Mouse (Mus musculus): ENCODE measurements around the gene Car11. TPM values are rescaled to one million over a fixed set of nuclear protein-coding genes. Genes with fewer than 3 reads are reported as not detected.
A peak's percentile ranks its signal among the peaks of the same experiment; 100 is the strongest.

Gene Car11
- polyA plus RNA-seq, 1 experiment from 2014 or later: 5.1 TPM

DNA sequence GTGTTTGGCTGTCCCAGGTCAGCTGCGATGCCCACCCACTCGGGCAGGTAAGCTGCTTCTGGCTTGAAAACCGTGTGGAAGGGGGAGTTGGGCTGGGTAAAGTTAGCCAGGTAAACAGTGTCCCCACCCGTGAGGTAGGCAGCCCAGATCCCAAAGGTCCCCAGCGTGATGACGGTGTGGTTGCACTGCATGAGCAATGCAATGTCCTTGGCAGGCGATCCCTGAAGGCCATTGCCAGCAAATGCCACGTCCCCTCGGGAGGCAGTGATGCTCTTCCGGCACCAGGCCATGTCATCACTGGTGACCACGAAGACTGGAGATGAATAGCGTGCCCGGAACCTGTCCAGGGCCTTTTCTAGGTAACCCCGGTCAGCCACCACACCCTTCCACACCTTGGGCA lies 21.1 kb upstream of the Car11 start:
- Histone ChIP-seq H3K4me1 (replicated peaks) (peaks cover 38% of the 10 kb centered on the region), H3K27me3 (no peaks in the 10 kb centered on the region), H3K4me2 (no peak overlapping the region), H3K9me3 (replicated peaks) (no peaks in the 10 kb centered on the region), H3K27ac (no peak overlapping the region), H3K9ac (no peak overlapping the region), H3K4me3 (no peak overlapping the region), H3K36me3 (no peaks in the 10 kb centered on the region)
- WGBS: 89% methylated on average over 14 of the region's 14 CpGs
- ATAC-seq (replicated peaks; ENCODE audit: insufficient number of reproducible peaks, insufficient read depth, low FRiP score, low read depth): no peak

DNA sequence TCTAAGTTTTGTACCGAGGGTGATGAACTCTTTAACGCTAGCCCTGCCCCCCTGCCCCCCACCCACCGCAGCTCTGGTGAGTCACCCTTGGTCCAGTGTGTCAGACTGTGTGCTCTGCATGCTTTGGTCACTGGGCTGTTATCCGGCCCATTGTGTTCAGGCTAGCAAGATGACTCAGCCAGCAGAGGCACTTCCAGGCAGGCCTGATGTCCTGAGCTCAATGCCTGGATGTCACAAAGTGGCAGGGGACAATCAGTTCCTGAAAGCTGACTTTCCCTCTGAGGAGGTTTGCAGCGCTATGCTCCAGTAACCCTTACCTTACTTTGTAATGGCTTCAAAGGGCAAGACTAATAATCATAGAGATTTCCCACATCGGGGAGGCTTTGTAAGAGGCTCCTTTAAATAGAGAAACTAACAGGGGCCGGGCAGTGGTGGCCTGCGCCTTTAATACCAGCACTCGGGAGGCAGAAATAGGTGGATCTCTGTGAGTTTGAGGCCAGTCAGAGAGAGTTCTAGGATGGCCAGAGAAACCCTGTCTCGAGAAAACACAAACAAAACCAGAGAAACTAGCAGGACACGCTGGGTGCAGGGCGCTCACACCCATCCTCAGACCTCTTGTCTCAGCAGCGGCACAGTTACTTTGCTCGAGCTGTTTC lies 19.5 kb upstream of the Car11 start:
- Histone ChIP-seq H3K4me2 (no peak overlapping the region), H3K9me3 (replicated peaks) (no peaks in the 10 kb centered on the region), H3K4me3 (no peak overlapping the region), H3K27ac (peak overlapping the region; percentile 80), H3K4me1 (replicated peaks) (peaks cover 38% of the 10 kb centered on the region), H3K9ac (no peak overlapping the region), H3K36me3 (no peaks in the 10 kb centered on the region), H3K27me3 (peaks cover 5% of the 10 kb centered on the region; the same call in 1 of the 2 replicates)
- 59% methylated on average over 14 of the region's 14 CpGs for WGBS
- ATAC-seq (replicated peaks; ENCODE audit: insufficient number of reproducible peaks, insufficient read depth, low FRiP score, low read depth): peak; percentile 69

DNA sequence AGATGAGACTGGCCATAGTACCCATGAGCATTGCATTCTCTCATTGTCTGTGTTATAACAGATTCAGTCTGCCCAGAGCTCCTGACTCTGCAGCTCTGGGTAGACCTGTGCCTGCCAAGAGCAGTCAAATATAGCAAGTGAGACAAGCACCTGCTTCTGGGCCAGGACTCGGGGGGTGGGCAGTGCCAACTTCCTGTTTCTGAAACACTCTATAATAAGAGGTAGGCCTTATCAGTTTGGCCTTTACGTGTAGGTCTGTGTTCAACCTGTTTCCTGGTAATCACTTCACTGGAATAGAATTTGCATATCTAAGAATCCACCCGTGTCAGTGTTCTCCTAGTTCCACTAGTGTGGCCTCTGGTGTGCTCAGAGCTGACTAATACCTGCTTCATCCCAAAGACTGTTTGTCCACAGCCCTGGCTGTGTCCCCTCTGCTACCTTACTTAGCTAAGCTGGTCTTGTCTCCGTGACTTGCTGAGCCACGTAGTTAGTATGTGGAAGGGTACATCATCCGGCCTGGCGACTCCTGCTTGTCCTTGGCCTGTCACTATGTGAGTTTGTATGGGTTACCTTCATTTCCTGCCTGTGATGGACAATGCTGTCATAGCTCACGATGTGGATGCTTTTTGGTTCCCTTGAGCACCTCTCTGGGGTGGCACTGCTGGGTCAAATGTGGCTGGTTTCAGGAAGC lies 18.5 kb upstream of the Car11 start:
- no peak overlapping the region for H3K4me2 ChIP-seq
- ATAC-seq (replicated peaks; ENCODE audit: insufficient number of reproducible peaks, insufficient read depth, low FRiP score, low read depth): peak; percentile 48
- H3K9me3 ChIP-seq (replicated peaks): no peaks in the 10 kb centered on the region
- no peak overlapping the region for H3K9ac ChIP-seq
- H3K36me3 ChIP-seq: no peaks in the 10 kb centered on the region
- H3K4me3 ChIP-seq: no peak overlapping the region
- H3K27me3 ChIP-seq: peaks cover 6% of the 10 kb centered on the region; the same call in 1 of the 2 replicates
- peak overlapping the region; percentile 80 for H3K27ac ChIP-seq
- 63% methylated on average over 8 of the region's 8 CpGs for WGBS
- peaks cover 38% of the 10 kb centered on the region for H3K4me1 ChIP-seq (replicated peaks)

DNA sequence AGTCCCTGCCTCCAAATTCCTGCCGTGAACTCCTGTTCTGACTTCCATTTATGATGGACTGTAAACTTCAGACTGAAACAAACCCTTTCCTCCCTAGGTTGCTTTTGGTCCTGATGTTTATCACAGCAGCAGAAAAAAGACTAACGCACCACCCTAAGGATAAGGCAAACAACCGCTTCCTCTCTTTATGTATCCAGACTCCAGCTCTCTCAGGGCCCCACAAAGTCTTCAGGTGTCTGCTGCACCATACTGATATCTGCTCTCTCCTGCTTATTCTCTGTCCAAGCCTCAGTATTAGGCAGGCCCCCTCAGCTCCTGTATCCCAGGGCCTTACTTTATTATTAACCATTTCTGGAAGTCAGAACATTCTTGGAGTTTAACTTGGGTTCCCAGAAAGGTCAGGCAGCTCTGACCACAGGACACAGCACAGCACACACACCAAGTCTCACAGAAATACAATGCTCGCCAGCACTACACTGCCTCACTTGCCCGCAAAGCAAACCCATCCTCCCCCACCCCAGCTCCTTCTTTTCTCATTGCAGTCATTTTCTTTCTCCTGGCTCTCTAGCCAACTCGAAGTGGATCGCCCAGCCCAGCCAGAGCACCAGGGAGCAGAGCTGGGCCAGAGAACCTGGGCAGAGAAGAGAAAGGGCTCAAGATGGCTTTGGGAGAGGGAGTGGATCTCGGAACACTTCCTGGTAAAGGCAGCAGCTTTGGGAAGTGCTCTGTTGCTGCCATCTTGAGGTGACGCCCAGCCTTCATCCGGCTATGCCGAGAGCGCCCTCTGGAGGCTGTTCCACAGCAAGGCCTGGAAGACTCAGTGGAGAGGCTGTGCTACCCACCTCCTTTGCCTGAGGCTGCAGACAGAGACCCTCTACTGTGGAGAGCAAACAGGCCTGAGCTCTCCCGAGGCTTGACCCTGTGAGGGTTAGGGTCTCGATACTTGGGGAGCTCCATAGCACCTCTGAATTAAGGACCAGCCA lies 17.2 kb upstream of the Car11 start:
- H3K4me1 ChIP-seq (replicated peaks): peaks cover 38% of the 10 kb centered on the region
- no peaks in the 10 kb centered on the region for H3K9me3 ChIP-seq (replicated peaks)
- H3K4me3 ChIP-seq: peak overlapping the region; percentile 15; the same call in 1 of the 2 replicates
- peak; percentile 38; the same call in 1 of the 2 replicates for ATAC-seq (replicated peaks; ENCODE audit: insufficient number of reproducible peaks, insufficient read depth, low FRiP score, low read depth)
- peaks cover 6% of the 10 kb centered on the region; the same call in 1 of the 2 replicates for H3K27me3 ChIP-seq
- 30% methylated on average over 14 of the region's 14 CpGs for WGBS
- H3K9ac ChIP-seq: peak overlapping the region; percentile 46; the same call in 1 of the 2 replicates
- H3K27ac ChIP-seq: peak overlapping the region; percentile 80
- no peaks in the 10 kb centered on the region for H3K36me3 ChIP-seq
- H3K4me2 ChIP-seq: peak overlapping the region; percentile 52

DNA sequence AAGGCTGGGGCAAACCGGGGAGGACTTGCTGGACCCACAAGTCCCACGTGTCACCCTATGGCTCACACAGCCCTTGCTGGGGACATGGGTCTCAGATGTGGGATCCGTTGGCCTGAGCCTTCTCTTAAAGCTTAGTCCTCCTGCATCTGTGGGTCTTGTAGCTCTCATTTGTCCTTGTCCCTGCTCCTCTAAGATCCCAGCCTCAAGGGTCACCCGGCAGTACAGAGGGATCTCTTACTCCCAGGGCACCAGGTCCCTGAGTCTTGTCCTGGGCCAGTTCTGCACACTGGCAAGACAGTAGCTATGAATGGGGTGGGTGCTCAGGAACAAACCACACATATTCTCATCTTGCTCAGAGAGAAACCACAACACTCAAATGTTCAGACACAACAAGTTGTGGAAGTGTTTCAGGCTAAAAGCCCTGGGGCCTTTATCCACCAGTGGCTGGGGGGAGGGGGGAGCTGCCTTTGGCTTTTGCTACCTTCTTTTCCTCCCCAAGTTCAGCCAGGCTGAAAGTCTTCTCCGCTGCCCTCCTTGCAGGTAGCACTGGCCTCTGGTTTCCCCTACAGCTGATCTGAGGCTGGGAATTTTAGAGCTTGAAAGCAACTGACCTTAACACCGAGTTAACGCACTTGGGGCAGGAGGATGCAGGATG lies 16.1 kb upstream of the Car11 start, which contains the start of gene Ntn5:
TSS of gene Ntn5 (plus strand) at position 627 of the 655 bp plus-strand sequence.
- Histone ChIP-seq H3K9ac (no peak within 1 kb of the TSS), H3K9me3 (replicated peaks) (no peaks in the 10 kb centered on the region), H3K27ac (no peak within 1 kb of the TSS), H3K27me3 (peaks cover 6% of the 10 kb centered on the region), H3K4me3 (no peak within 1 kb of the TSS), H3K4me1 (replicated peaks) (peaks cover 38% of the 10 kb centered on the region), H3K4me2 (no peak within 1 kb of the TSS), H3K36me3 (no peaks in the 10 kb centered on the region)
- WGBS: 79% methylated on average over 7 of the region's 7 CpGs
- no peak for ATAC-seq (replicated peaks; ENCODE audit: insufficient number of reproducible peaks, insufficient read depth, low FRiP score, low read depth)

DNA sequence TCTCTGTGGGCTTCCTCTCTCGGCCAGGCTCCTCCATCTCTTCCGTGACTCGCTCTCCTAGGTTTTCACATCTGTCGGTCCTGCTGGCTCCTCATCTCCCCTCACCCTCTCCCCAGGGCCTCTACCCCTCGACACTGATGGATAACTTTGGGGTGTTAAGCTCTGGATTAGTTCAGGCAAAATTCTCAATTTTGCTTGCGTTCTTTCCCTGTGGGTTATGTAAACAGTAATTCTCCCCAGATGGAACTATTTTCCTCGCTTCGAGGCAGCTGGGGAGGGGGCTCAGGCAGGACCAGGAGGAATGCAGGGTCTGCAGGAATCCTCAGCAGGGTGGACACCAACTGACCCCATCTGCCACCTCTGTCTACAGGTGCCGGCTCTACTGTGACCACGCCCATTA lies 13.8 kb upstream of the Car11 start:
- no peaks in the 10 kb centered on the region for H3K9me3 ChIP-seq (replicated peaks)
- H3K36me3 ChIP-seq: no peaks in the 10 kb centered on the region
- H3K9ac ChIP-seq: no peak overlapping the region
- H3K4me2 ChIP-seq: no peak overlapping the region
- peaks cover 39% of the 10 kb centered on the region for H3K4me1 ChIP-seq (replicated peaks)
- H3K27me3 ChIP-seq: peaks cover 6% of the 10 kb centered on the region
- no peak overlapping the region for H3K4me3 ChIP-seq
- 50% methylated on average over 10 of the region's 10 CpGs for WGBS
- no peak for ATAC-seq (replicated peaks; ENCODE audit: insufficient number of reproducible peaks, insufficient read depth, low FRiP score, low read depth)
- H3K27ac ChIP-seq: no peak overlapping the region

DNA sequence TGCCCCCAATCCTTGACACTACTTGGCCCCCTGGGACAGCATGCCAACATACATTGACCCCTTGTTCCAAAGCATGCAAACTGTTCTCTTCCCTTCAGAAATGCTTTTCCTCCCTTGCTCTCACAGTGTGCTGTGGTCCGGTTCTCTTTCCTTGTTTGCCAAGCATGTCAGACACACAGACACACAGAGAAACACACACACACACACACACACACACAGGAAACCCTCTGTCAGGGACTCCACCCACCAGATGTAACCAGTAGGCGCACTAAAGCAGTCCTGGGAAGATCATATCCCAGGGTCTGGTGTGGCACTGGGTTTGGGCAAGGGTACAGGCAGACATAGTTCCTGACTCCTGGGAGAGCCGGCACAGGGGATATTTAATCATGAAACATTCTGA lies 12.8 kb upstream of the Car11 start:
- no peak overlapping the region for H3K27ac ChIP-seq
- H3K4me3 ChIP-seq: no peak overlapping the region
- H3K4me1 ChIP-seq (replicated peaks): peaks cover 29% of the 10 kb centered on the region
- H3K4me2 ChIP-seq: no peak overlapping the region
- ATAC-seq (replicated peaks; ENCODE audit: insufficient number of reproducible peaks, insufficient read depth, low FRiP score, low read depth): no peak
- H3K27me3 ChIP-seq: peaks cover 6% of the 10 kb centered on the region
- no peak overlapping the region for H3K9ac ChIP-seq
- WGBS: 74% methylated on average over 3 of the region's 3 CpGs
- no peaks in the 10 kb centered on the region for H3K9me3 ChIP-seq (replicated peaks)
- no peaks in the 10 kb centered on the region for H3K36me3 ChIP-seq

DNA sequence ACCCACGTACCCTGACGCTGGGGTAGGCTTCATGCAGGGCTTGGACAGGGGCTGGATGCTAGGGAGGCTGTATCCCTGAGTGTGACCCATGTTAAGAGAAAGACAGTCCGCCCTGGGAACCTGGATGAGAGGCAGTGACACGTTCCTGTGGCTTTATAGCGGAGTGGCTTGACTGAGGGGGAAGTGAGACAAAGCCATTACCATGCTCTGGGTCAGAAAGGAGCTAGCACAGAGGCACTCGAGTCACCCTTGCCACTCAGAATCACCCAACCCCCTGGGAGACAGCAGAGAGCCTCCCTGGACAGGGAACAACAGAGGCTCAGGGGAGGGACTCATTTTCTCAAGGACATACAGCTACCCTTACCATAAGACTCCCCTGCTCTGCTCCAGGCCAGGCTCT lies 10.5 kb upstream of the Car11 start:
- 60% methylated on average over 6 of the region's 6 CpGs for WGBS
- Histone ChIP-seq H3K27ac (no peak overlapping the region), H3K9ac (no peak overlapping the region; the same call in 1 of the 2 replicates), H3K4me3 (no peak overlapping the region), H3K4me1 (replicated peaks) (peaks cover 17% of the 10 kb centered on the region), H3K27me3 (peaks cover 6% of the 10 kb centered on the region; the same call in 1 of the 2 replicates), H3K9me3 (replicated peaks) (no peaks in the 10 kb centered on the region), H3K36me3 (no peaks in the 10 kb centered on the region), H3K4me2 (no peak overlapping the region)
- no peak for ATAC-seq (replicated peaks; ENCODE audit: insufficient number of reproducible peaks, insufficient read depth, low FRiP score, low read depth)

DNA sequence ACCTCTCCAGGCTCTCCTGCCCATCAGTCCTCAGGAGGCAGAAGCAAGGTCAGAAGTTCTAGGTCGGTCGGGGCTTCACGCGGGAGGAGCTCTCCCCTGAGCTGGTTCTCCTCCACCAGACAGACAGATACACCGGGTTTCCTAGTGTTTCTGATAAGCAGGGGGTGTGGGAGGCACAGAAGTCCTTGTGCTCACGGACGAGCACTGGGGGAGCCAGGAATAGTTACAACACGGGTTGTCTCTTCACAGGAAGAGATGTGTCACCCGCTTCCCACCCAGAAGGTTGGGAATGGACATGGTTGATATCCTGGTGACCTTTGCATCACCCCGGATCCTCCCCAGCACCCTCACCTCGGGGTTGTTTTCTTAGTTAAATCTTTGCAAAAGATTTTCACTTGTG lies 9.8 kb upstream of the Car11 start:
- Histone ChIP-seq H3K36me3 (no peaks in the 10 kb centered on the region), H3K4me1 (replicated peaks) (peaks cover 17% of the 10 kb centered on the region), H3K27ac (peak overlapping the region; percentile 64), H3K4me3 (no peak overlapping the region), H3K4me2 (no peak overlapping the region), H3K27me3 (peaks cover 4% of the 10 kb centered on the region; the same call in 1 of the 2 replicates), H3K9me3 (replicated peaks) (no peaks in the 10 kb centered on the region), H3K9ac (no peak overlapping the region)
- 20% methylated on average over 11 of the region's 11 CpGs for WGBS
- no peak for ATAC-seq (replicated peaks; ENCODE audit: insufficient number of reproducible peaks, insufficient read depth, low FRiP score, low read depth)

DNA sequence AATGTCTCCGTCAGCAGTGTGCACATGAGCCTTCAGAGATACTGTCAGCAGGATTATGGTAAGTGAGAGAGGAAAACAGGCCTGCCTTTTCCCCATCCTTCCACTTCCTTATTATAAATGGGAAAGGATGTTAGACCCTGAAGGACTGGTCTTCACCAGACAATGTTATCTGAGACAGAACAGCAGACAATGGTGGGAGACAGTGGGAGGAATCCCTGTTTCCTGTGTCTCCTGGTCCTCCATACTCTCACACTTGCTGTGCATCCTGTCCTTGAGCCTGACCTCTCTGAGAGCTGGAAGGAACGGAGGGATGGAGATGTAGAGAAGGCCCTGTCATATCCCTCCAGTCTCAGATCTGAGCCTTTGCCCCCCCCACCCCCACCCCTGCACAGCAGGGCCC lies 7.3 kb upstream of the Car11 start:
- no peak for ATAC-seq (replicated peaks; ENCODE audit: insufficient number of reproducible peaks, insufficient read depth, low FRiP score, low read depth)

More for the DNA sequence above, 7.3 kb upstream of the Car11 start:
- Histone ChIP-seq H3K4me3 (no peak overlapping the region), H3K27me3 (no peaks in the 10 kb centered on the region; the same call in 1 of the 2 replicates), H3K4me1 (replicated peaks) (peaks cover 17% of the 10 kb centered on the region), H3K27ac (no peak overlapping the region), H3K9me3 (replicated peaks) (no peaks in the 10 kb centered on the region), H3K36me3 (no peaks in the 10 kb centered on the region), H3K9ac (no peak overlapping the region), H3K4me2 (no peak overlapping the region)
- 63% methylated on average over 2 of the region's 2 CpGs for WGBS

Measured in heart, embryonic 15.5 days (tissue).